Comparison of ENCODE assay signal across 10 mouse cellular contexts in the genomic region with DNA sequence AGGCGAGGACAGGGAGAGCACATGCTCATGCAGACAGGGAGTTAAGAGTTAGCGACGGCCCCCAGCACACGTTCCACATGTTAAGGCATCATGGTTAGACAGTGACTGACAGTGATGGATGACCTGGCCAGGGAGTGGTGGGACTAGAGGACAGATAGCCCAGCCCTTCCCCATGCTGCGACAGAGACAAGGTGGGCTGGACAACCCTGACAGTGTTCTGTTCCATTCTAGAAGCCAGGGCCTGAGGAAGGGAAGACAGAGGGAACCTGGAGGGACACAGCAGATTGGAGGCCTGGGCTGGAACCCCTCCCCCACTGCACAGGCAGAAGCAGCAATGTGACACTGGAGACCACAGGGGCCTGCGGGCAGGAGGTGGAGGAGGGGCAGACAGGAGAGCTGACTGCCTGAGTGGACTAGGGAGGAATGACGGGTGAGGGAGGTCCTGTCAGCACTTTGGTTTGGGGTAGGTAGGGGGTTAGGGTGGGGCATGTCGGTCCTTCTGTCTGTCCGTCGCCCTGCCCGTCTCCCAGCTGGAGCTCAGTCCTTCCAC. TPM values are rescaled to one million over a fixed set of nuclear protein-coding genes. Genes with fewer than 3 reads are reported as not detected.
DNase-seq lines count a peak whose midpoint lies in the region; ATAC-seq and TF ChIP-seq lines count a peak whose summit lies in the region.
"Had no signal": no experiment of that assay in that cellular context is flagged by ENCODE, and none has a peak within 500 bp of the region (broad histone marks: within the 10 kb centered on the region; RNA-seq: fewer than 3 reads in every experiment).

No protein-coding gene starts in this region.

- H3K27ac ChIP-seq in hindbrain, embryonic 12.5 days: no peak overlapping the region
- H3K27ac ChIP-seq in hindbrain, embryonic 16.5 days (ENCODE audit: low read depth, low read length): no peak overlapping the region
- H3K27ac ChIP-seq in cortical plate, adult 2 months (ENCODE audit: insufficient read depth, low read length): no peak overlapping the region
- no peak overlapping the region for H3K27ac ChIP-seq in midbrain, embryonic 15.5 days

- peaks cover 36% of the 10 kb centered on the region for H3K4me1 ChIP-seq in hindbrain, embryonic 12.5 days
- H3K4me1 ChIP-seq in hindbrain, embryonic 16.5 days (ENCODE audit: control insufficient read depth, insufficient read depth, low read depth, low read length): peaks cover 29% of the 10 kb centered on the region
- peaks cover 3% of the 10 kb centered on the region; the same call in 1 of the 2 replicates for H3K4me1 ChIP-seq in cortical plate, adult 2 months (ENCODE audit: control insufficient read depth, insufficient read depth, low read length)
- peaks cover 36% of the 10 kb centered on the region for H3K4me1 ChIP-seq in midbrain, embryonic 15.5 days

- no peaks in the 10 kb centered on the region for H3K9me3 ChIP-seq in hindbrain, embryonic 12.5 days (replicated peaks)
- 0 out of 2 replicates have a peak, but pooled peaks cover under 1% of the 10 kb centered on the region for H3K9me3 ChIP-seq in hindbrain, embryonic 16.5 days (ENCODE audit: control insufficient read depth, low read length)
- H3K9me3 ChIP-seq in midbrain, embryonic 15.5 days: no peaks in the 10 kb centered on the region
- H3K9me3 ChIP-seq: liver, embryonic 15.5 days had no signal

- peak; percentile 26 for DNase-seq in R1 (ENCODE audit: low read depth, low spot score)
- peak; percentile 33 to 54 for DNase-seq in kidney, postnatal 4 days
- no peak for DNase-seq in layer of hippocampus, adult 9-11 months
- DNase-seq in left cerebral cortex, adult 9 months (ENCODE audit: low spot score in 2 of 2): no peak

- no peak overlapping the region for H3K4me3 ChIP-seq in hindbrain, embryonic 12.5 days
- no peak overlapping the region for H3K4me3 ChIP-seq in hindbrain, embryonic 16.5 days (ENCODE audit: low read length)
- H3K4me3 ChIP-seq in cortical plate, adult 2 months (ENCODE audit: insufficient read depth, low read length): no peak overlapping the region; the same call in 1 of the 2 replicates
- H3K4me3 ChIP-seq in midbrain, embryonic 15.5 days: no peak overlapping the region
- H3K4me3 ChIP-seq: liver, embryonic 15.5 days had no signal

- H3K4me2 ChIP-seq in hindbrain, embryonic 12.5 days (replicated peaks): no peak overlapping the region
- H3K4me2 ChIP-seq in hindbrain, embryonic 16.5 days (ENCODE audit: low read length): no peak overlapping the region
- H3K4me2 ChIP-seq in midbrain, embryonic 15.5 days: no peak overlapping the region

- peaks cover 31% of the 10 kb centered on the region for H3K36me3 ChIP-seq in hindbrain, embryonic 12.5 days
- peaks cover 27% of the 10 kb centered on the region for H3K36me3 ChIP-seq in hindbrain, embryonic 16.5 days (ENCODE audit: control insufficient read depth, insufficient read depth, low read length)
- H3K36me3 ChIP-seq in midbrain, embryonic 15.5 days (replicated peaks): peaks cover 19% of the 10 kb centered on the region

- TF ChIP-seq POLR2A in cortical plate, adult 2 months (IDR thresholded peaks at IDR 0.05; ENCODE audit: extremely low read depth, insufficient read depth, low read length): 0 out of 2 replicates have a peak, but pooled peaks have one; percentile 7

- no peak for TF ChIP-seq CTCF in cortical plate, adult 2 months (IDR thresholded peaks at IDR 0.05; ENCODE audit: extremely low read depth, insufficient read depth, low read length)

- H3K9ac ChIP-seq in hindbrain, embryonic 12.5 days: peak overlapping the region; percentile 43; the same call in 1 of the 2 replicates
- no peak overlapping the region for H3K9ac ChIP-seq in hindbrain, embryonic 16.5 days (ENCODE audit: low read depth, low read length)
- H3K9ac ChIP-seq in midbrain, embryonic 15.5 days: no peak overlapping the region
- H3K9ac ChIP-seq: liver, embryonic 15.5 days had no signal

- no peak for ATAC-seq in hindbrain, embryonic 12.5 days (ENCODE audit: low FRiP score)
- no peak for ATAC-seq in hindbrain, embryonic 16.5 days
- no peak for ATAC-seq in midbrain, embryonic 15.5 days (replicated peaks)

- WGBS in hindbrain, embryonic 12.5 days: 81% methylated on average over 11 of the region's 11 CpGs
- 82% methylated on average over 11 of the region's 11 CpGs for WGBS in hindbrain, embryonic 16.5 days
- 87% methylated on average over 11 of the region's 11 CpGs for WGBS in midbrain, embryonic 15.5 days

- no peaks in the 10 kb centered on the region for H3K27me3 ChIP-seq in hindbrain, embryonic 12.5 days
- no peaks in the 10 kb centered on the region for H3K27me3 ChIP-seq in hindbrain, embryonic 16.5 days (replicated peaks; ENCODE audit: control insufficient read depth, insufficient read depth, low read length)
- no peaks in the 10 kb centered on the region for H3K27me3 ChIP-seq in midbrain, embryonic 15.5 days (replicated peaks)
- H3K27me3 ChIP-seq: liver, embryonic 15.5 days had no signal

RNA-seq across cellular contexts. Expression of a gene that starts 2.7 kb away (rescaled TPM):
- 548 TPM in 2 replicates for polyA plus RNA-seq in hindbrain, embryonic 12.5 days (2016; fragmentation: Nextera tagmentation; extraction: Ambion mirVana)
- polyA plus RNA-seq in hindbrain, embryonic 16.5 days (2015; fragmentation: Nextera tagmentation; extraction: Ambion mirVana): 501 and 544 TPM in 2 replicates
- 416 and 442 TPM in 2 replicates for polyA plus RNA-seq in cortical plate, adult 2 months (2012; rRNA removed)
- polyA plus RNA-seq in midbrain, embryonic 15.5 days (2015; fragmentation: Nextera tagmentation; extraction: Ambion mirVana): 458 and 487 TPM in 2 replicates

RNA-seq across cellular contexts. Expression of a gene that starts 5.7 kb away (rescaled TPM):
- 473 and 486 TPM in 2 replicates for polyA plus RNA-seq in hindbrain, embryonic 12.5 days (2016; fragmentation: Nextera tagmentation; extraction: Ambion mirVana)
- polyA plus RNA-seq in hindbrain, embryonic 16.5 days (2015; fragmentation: Nextera tagmentation; extraction: Ambion mirVana): 252 and 298 TPM in 2 replicates
- polyA plus RNA-seq in cortical plate, adult 2 months (2012; rRNA removed): 88.9 and 91.2 TPM in 2 replicates
- 256 and 259 TPM in 2 replicates for polyA plus RNA-seq in midbrain, embryonic 15.5 days (2015; fragmentation: Nextera tagmentation; extraction: Ambion mirVana)

RNA-seq across cellular contexts. Expression of a gene that starts 19.4 kb away (rescaled TPM):
- polyA plus RNA-seq in hindbrain, embryonic 12.5 days (2016; fragmentation: Nextera tagmentation; extraction: Ambion mirVana): 539 and 588 TPM in 2 replicates
- 55.8 and 202 TPM in 2 replicates for polyA plus RNA-seq in hindbrain, embryonic 16.5 days (2015; fragmentation: Nextera tagmentation; extraction: Ambion mirVana)
- polyA plus RNA-seq in cortical plate, adult 2 months (2012; rRNA removed): 42.1 and 46.9 TPM in 2 replicates
- polyA plus RNA-seq in midbrain, embryonic 15.5 days (2015; fragmentation: Nextera tagmentation; extraction: Ambion mirVana): 225 and 233 TPM in 2 replicates

RNA-seq across cellular contexts. Expression of a gene that starts 19.5 kb away (rescaled TPM):
- 153 and 170 TPM in 2 replicates for polyA plus RNA-seq in hindbrain, embryonic 12.5 days (2016; fragmentation: Nextera tagmentation; extraction: Ambion mirVana)
- polyA plus RNA-seq in hindbrain, embryonic 16.5 days (2015; fragmentation: Nextera tagmentation; extraction: Ambion mirVana): 194 and 203 TPM in 2 replicates
- polyA plus RNA-seq in cortical plate, adult 2 months (2012; rRNA removed): 148 and 161 TPM in 2 replicates
- polyA plus RNA-seq in midbrain, embryonic 15.5 days (2015; fragmentation: Nextera tagmentation; extraction: Ambion mirVana): 200 and 205 TPM in 2 replicates

RNA-seq across cellular contexts. Expression of a gene that starts 27.8 kb away (rescaled TPM):
- polyA plus RNA-seq in hindbrain, embryonic 12.5 days (2016; fragmentation: Nextera tagmentation; extraction: Ambion mirVana): not detected in 2 replicates
- polyA plus RNA-seq in hindbrain, embryonic 16.5 days (2015; fragmentation: Nextera tagmentation; extraction: Ambion mirVana): 0.64 TPM in 1 of 2 replicates, not detected in the other
- polyA plus RNA-seq in cortical plate, adult 2 months (2012; rRNA removed): not detected in 2 replicates
- not detected in 2 replicates for polyA plus RNA-seq in midbrain, embryonic 15.5 days (2015; fragmentation: Nextera tagmentation; extraction: Ambion mirVana)
- polyA plus RNA-seq: heart, embryonic 14.5 days had no signal

Comparison
In these comparisons a context has a peak if more than half of its experiments do, and no peak if none do; other contexts are left out.
1. DNase-seq: peak in R1 (single experiment) and kidney, postnatal 4 days (2 of 2); none in layer of hippocampus, adult 9-11 months (single experiment) and left cerebral cortex, adult 9 months (0 of 2).